Mouse (Mus musculus): ENCODE measurements at regions not wholly inside any gene's neighbourhood (a gene's known extent, or its start where the extent isn't known, plus 50 kb on each side); places are given as distances from the start of the nearest gene placed in this dataset.
A peak's percentile ranks its signal among the peaks of the same experiment; 100 is the strongest.

DNA sequence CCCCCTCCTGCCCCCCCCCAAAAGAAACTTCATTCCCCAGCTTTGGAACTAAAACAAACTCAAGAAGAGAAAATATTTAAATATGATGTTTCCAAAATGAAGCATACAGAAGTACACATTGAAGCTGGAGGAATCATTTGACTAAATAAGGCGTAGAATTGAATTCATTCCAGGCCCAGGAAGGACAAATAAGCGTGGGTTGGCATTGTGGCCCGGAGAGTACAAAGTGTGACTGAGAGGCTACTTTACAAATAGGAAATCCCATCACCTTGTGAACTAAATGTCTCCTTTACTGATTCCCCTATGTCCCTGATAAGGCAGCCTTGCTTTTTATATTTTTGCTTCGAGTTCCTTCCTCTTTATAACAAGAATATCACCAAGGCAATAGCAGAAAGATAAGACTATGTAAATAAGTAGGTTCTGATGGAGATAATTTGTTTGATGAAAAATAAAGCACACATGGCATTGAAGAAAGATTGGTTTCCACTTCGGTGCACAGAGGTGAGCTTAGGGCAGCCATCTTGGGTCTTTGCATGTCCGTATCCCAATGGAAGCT lies 176.4 kb upstream of the Mkln1 start:
- Histone ChIP-seq H3K9me3 (ENCODE audit: control insufficient read depth, low read length) (no peaks in the 10 kb centered on the region), H3K4me1 (ENCODE audit: control insufficient read depth, insufficient read depth, low read length) (peaks cover 17% of the 10 kb centered on the region), H3K27ac (replicated peaks; ENCODE audit: low read depth, low read length) (no peak overlapping the region), H3K4me3 (ENCODE audit: low read depth, low read length) (no peak overlapping the region), H3K4me2 (ENCODE audit: low read depth, severe bottlenecking) (no peak overlapping the region), H3K36me3 (ENCODE audit: control insufficient read depth, insufficient read depth, low read length) (no peaks in the 10 kb centered on the region), H3K9ac (ENCODE audit: low read length) (no peak overlapping the region), H3K27me3 (ENCODE audit: control insufficient read depth, insufficient read depth, low read length) (peaks cover 45% of the 10 kb centered on the region)
- 85% methylated on average over 6 of the region's 6 CpGs for WGBS
- ATAC-seq (ENCODE audit: insufficient number of reproducible peaks, low FRiP score, low TSS enrichment, low read depth) (no peak), DNase-seq (ENCODE audit: low spot score) (no peak)

DNA sequence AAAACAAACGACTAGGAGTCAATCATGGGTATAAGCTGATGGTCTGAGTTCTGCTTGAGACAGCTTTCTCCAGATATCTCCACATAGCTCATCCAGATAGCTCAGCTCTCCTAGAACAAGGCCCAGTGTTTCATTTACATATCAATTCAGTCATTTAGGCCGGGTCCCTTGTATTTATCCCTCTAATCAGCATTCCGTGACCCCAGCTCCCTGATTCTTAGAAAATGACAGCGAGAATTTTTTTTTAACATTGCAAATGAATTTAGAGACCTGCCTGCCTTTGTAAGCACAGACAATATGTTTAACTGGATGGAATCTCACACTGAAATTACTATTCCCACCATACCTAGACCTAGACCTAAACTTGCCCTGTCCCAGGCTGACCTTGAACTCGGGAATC lies 171.1 kb upstream of the Mkln1 start:
- H3K9me3 ChIP-seq (ENCODE audit: control insufficient read depth, low read length) = no peaks in the 10 kb centered on the region
- H3K27ac ChIP-seq (replicated peaks; ENCODE audit: low read depth, low read length) = no peak overlapping the region
- H3K4me2 ChIP-seq (ENCODE audit: low read depth, severe bottlenecking) = no peak overlapping the region
- H3K4me1 ChIP-seq (ENCODE audit: control insufficient read depth, insufficient read depth, low read length) = no peaks in the 10 kb centered on the region
- DNase-seq (ENCODE audit: low spot score) (no peak), ATAC-seq (ENCODE audit: insufficient number of reproducible peaks, low FRiP score, low TSS enrichment, low read depth) (no peak)
- 59% methylated on average over 5 of the region's 5 CpGs for WGBS
- no peaks in the 10 kb centered on the region for H3K36me3 ChIP-seq (ENCODE audit: control insufficient read depth, insufficient read depth, low read length)
- H3K9ac ChIP-seq (ENCODE audit: low read length) = no peak overlapping the region
- no peak overlapping the region for H3K4me3 ChIP-seq (ENCODE audit: low read depth, low read length)
- H3K27me3 ChIP-seq (ENCODE audit: control insufficient read depth, insufficient read depth, low read length) = no peaks in the 10 kb centered on the region

DNA sequence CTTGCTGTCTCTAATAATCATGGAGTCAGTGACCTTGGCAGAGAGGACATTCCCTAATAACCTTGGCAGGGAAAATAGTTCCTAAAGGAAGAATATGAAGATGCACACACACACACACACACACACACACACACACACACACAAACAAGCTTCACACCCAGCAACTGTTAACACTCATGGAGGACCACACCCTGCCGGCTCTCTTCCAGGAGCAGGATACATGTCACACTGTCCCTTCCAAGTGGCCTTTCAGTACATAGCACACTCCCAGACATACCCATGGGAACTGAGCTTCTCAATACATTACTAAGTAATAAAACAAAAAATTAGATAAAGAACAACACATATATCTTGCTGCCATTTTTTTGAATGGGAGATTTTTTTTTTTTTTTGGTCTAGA lies 170.5 kb upstream of the Mkln1 start:
- DNase-seq (ENCODE audit: low spot score) = no peak
- Histone ChIP-seq H3K36me3 (ENCODE audit: control insufficient read depth, insufficient read depth, low read length) (no peaks in the 10 kb centered on the region), H3K9me3 (ENCODE audit: control insufficient read depth, low read length) (no peaks in the 10 kb centered on the region), H3K4me1 (ENCODE audit: control insufficient read depth, insufficient read depth, low read length) (0 out of 2 replicates have a peak, but pooled peaks cover under 1% of the 10 kb centered on the region), H3K27me3 (ENCODE audit: control insufficient read depth, insufficient read depth, low read length) (no peaks in the 10 kb centered on the region), H3K27ac (replicated peaks; ENCODE audit: low read depth, low read length) (no peak overlapping the region), H3K4me2 (ENCODE audit: low read depth, severe bottlenecking) (no peak overlapping the region), H3K9ac (ENCODE audit: low read length) (no peak overlapping the region), H3K4me3 (ENCODE audit: low read depth, low read length) (no peak overlapping the region)
- no peak for ATAC-seq (ENCODE audit: insufficient number of reproducible peaks, low FRiP score, low TSS enrichment, low read depth)
- WGBS = 89% methylated on average over 1 of the region's 1 CpGs

DNA sequence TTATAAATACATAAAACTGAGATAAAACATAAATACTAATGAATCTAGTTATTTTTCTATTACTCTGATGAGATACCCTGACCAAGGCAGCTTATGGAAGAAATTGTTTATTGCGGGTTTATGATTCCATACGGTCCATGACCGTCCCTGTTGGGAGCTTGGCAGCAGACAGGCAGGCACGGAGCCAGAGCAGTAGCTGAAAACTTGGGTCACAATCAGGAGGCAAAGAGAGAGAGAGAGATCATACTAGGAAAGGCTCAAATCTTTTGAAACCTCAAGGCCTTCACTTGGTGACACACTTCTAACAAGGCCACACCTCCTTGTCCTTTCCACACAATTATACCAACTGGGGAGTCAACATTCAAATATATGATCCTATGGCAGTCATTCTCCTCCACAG lies 166.7 kb upstream of the Mkln1 start:
- Histone ChIP-seq H3K9me3 (ENCODE audit: control insufficient read depth, low read length) (no peaks in the 10 kb centered on the region), H3K9ac (ENCODE audit: low read length) (no peak overlapping the region), H3K4me2 (ENCODE audit: low read depth, severe bottlenecking) (no peak overlapping the region), H3K27me3 (ENCODE audit: control insufficient read depth, insufficient read depth, low read length) (no peaks in the 10 kb centered on the region), H3K36me3 (ENCODE audit: control insufficient read depth, insufficient read depth, low read length) (no peaks in the 10 kb centered on the region), H3K27ac (replicated peaks; ENCODE audit: low read depth, low read length) (no peak overlapping the region), H3K4me1 (ENCODE audit: control insufficient read depth, insufficient read depth, low read length) (0 out of 2 replicates have a peak, but pooled peaks cover 3% of the 10 kb centered on the region), H3K4me3 (ENCODE audit: low read depth, low read length) (no peak overlapping the region)
- DNase-seq (ENCODE audit: low spot score) (no peak), ATAC-seq (ENCODE audit: insufficient number of reproducible peaks, low FRiP score, low TSS enrichment, low read depth) (no peak)
- 92% methylated on average over 4 of the region's 4 CpGs for WGBS

DNA sequence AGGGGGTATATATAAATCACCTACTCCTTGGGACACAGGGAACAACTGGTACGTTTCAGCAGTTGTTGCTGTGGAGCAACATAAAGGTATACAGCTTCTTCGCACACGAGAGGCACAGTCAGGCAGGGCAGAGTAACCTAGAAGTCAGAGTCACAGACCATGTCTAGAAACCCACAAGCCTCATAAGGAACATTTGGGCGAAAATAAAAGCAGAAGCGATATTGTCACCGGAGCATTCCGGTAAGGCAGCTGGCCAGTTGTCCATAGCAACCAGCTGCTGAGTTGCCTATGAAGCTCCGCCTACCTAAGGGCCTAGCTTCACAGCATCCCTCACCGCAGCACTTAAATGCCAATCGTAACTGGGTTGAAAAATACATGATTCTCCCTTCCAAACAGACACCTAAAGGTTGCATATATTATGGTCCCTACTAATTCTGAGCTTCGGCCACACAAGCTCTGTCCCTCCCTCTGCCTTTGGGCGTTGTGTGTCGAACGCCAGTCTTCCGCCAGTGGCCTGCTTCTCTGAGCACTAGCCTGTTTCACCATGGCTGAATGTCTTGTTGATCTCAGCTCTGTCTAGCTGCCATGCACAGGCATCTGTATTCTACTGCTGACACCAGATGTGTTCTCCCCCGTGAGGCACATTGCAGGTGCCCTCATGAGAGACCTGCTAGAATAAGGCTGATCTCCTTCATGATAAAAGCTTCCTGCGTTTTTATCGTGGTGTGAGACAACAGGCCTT lies 165.1 kb upstream of the Mkln1 start:
- no peak for DNase-seq (ENCODE audit: low spot score)
- no peaks in the 10 kb centered on the region for H3K9me3 ChIP-seq (ENCODE audit: control insufficient read depth, low read length)
- H3K36me3 ChIP-seq (ENCODE audit: control insufficient read depth, insufficient read depth, low read length) = no peaks in the 10 kb centered on the region
- no peak overlapping the region for H3K4me3 ChIP-seq (ENCODE audit: low read depth, low read length)
- H3K4me2 ChIP-seq (ENCODE audit: low read depth, severe bottlenecking) = no peak overlapping the region
- H3K9ac ChIP-seq (ENCODE audit: low read length) = no peak overlapping the region
- no peak overlapping the region for H3K27ac ChIP-seq (replicated peaks; ENCODE audit: low read depth, low read length)
- WGBS = 69% methylated on average over 18 of the region's 18 CpGs
- 0 out of 2 replicates have a peak, but pooled peaks cover 3% of the 10 kb centered on the region for H3K4me1 ChIP-seq (ENCODE audit: control insufficient read depth, insufficient read depth, low read length)
- no peak for ATAC-seq (ENCODE audit: insufficient number of reproducible peaks, low FRiP score, low TSS enrichment, low read depth)
- H3K27me3 ChIP-seq (ENCODE audit: control insufficient read depth, insufficient read depth, low read length) = no peaks in the 10 kb centered on the region

DNA sequence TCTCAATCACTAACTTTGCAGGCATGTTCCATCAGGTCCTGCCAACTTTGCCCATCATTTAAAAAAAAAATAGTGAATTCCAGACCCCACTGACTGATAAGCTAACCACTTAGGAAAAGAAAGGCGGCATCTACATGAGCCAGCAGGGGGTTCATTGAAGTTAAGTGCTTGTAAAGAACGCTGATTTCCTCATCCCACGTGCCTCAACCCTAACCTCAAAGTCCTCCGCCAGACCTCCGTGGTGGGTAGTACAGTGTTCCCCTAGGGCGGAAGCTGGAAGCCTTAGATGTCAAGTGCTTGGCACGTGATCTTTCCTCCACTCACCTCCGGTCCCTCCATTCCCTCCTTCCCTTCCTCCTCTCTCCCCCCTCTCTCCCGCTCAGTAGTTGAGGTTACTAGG lies 158.5 kb upstream of the Mkln1 start:
- DNase-seq (ENCODE audit: low spot score) = no peak
- 6% methylated on average over 9 of the region's 9 CpGs for WGBS
- Histone ChIP-seq H3K27ac (replicated peaks; ENCODE audit: low read depth, low read length) (no peak overlapping the region), H3K27me3 (ENCODE audit: control insufficient read depth, insufficient read depth, low read length) (no peaks in the 10 kb centered on the region), H3K4me3 (ENCODE audit: low read depth, low read length) (no peak overlapping the region), H3K36me3 (ENCODE audit: control insufficient read depth, insufficient read depth, low read length) (no peaks in the 10 kb centered on the region), H3K4me1 (ENCODE audit: control insufficient read depth, insufficient read depth, low read length) (no peaks in the 10 kb centered on the region), H3K9ac (ENCODE audit: low read length) (no peak overlapping the region), H3K9me3 (ENCODE audit: control insufficient read depth, low read length) (no peaks in the 10 kb centered on the region), H3K4me2 (ENCODE audit: low read depth, severe bottlenecking) (no peak overlapping the region)
- no peak for ATAC-seq (ENCODE audit: insufficient number of reproducible peaks, low FRiP score, low TSS enrichment, low read depth)

DNA sequence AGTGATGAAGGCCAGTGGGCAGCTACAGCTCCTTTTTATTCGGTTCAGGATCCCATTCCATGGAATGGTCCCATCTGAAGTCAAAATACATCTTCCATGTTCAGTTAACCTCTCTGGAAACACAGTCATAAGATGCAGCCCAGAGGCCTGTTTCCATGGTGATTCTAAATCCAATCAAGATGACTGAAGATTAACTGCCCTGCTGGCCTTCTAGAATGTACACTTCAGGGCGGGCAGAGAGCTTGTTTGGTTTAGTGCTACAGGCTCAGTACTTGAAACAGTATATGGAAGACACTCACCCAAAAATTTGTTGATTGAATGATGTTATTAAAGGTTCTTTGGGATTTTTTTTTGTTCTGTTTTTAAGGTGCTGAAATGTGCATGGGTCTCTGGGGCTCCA lies 148.0 kb upstream of the Mkln1 start:
- no peak overlapping the region for H3K4me3 ChIP-seq (ENCODE audit: low read depth, low read length)
- no peaks in the 10 kb centered on the region for H3K27me3 ChIP-seq (ENCODE audit: control insufficient read depth, insufficient read depth, low read length)
- ATAC-seq (ENCODE audit: insufficient number of reproducible peaks, low FRiP score, low TSS enrichment, low read depth) (no peak), DNase-seq (ENCODE audit: low spot score) (no peak)
- no peaks in the 10 kb centered on the region for H3K9me3 ChIP-seq (ENCODE audit: control insufficient read depth, low read length)
- no peak overlapping the region for H3K27ac ChIP-seq (replicated peaks; ENCODE audit: low read depth, low read length)
- no peaks in the 10 kb centered on the region for H3K36me3 ChIP-seq (ENCODE audit: control insufficient read depth, insufficient read depth, low read length)
- 67% methylated on average over 2 of the region's 2 CpGs for WGBS
- no peak overlapping the region for H3K4me2 ChIP-seq (ENCODE audit: low read depth, severe bottlenecking)
- no peaks in the 10 kb centered on the region for H3K4me1 ChIP-seq (ENCODE audit: control insufficient read depth, insufficient read depth, low read length)
- no peak overlapping the region for H3K9ac ChIP-seq (ENCODE audit: low read length)

DNA sequence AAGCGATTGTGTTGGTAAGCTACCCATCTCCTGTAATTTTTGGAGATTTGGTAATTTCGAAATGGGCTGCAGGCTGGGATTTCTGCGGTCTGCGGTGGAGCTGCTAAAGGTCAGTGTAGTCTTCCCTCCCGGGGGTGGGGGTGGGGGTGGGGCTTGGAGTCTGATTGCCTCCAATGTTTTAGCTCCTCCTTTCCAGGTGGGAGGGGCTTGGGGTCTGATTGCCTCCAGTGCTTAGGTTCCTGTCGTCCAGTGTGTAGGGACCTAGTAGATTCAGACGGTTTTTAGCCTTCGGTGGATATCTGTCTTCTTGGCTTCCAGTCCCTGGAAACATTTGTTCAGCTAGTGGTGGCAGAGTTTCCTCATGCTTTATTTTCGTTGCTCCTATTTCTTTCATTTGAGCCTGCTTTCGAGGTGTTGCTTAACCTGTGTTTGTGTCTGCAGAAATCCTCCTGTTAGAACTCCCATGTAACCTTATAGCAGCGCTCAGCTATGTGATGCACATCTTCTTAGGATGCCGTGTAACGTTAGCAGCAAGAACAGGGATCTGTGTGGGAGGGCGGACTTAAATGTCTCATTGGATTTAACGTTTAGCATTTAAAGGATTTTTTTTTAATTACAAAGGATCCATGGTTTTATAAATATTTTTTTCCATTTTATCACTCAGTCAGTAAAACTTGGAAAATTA lies 145.1 kb upstream of the Mkln1 start:
- Histone ChIP-seq H3K27me3 (ENCODE audit: control insufficient read depth, insufficient read depth, low read length) (no peaks in the 10 kb centered on the region), H3K4me3 (ENCODE audit: low read depth, low read length) (no peak overlapping the region), H3K27ac (replicated peaks; ENCODE audit: low read depth, low read length) (no peak overlapping the region), H3K4me2 (ENCODE audit: low read depth, severe bottlenecking) (peak overlapping the region; percentile 29; the same call in 1 of the 2 replicates), H3K9ac (ENCODE audit: low read length) (no peak overlapping the region), H3K9me3 (ENCODE audit: control insufficient read depth, low read length) (no peaks in the 10 kb centered on the region), H3K4me1 (ENCODE audit: control insufficient read depth, insufficient read depth, low read length) (no peaks in the 10 kb centered on the region), H3K36me3 (ENCODE audit: control insufficient read depth, insufficient read depth, low read length) (no peaks in the 10 kb centered on the region)
- ATAC-seq (ENCODE audit: insufficient number of reproducible peaks, low FRiP score, low TSS enrichment, low read depth) = no peak
- DNase-seq (ENCODE audit: low spot score) = peak; percentile 52
- 21% methylated on average over 15 of the region's 15 CpGs for WGBS
